Mouse (Mus musculus) CH12.LX (cell line): Measurements from ENCODE around the gene Sap30. TPM values are rescaled to one million over a fixed set of nuclear protein-coding genes. Genes with fewer than 3 reads are reported as not detected.

Experiments
- DNase-seq: peaks from one replicate; pipeline ENCODE4 v3.0.0-alpha.2; 2013; ENCODE audit errors: extremely low read depth
- H3K27ac ChIP-seq: 2 replicates; pipeline ENCODE4 v1.5.1; 2012; ENCODE audit warnings: low read depth, mild to moderate bottlenecking, control low read depth, moderate library complexity; ENCODE audit not compliant: insufficient read depth
- H3K27me3 ChIP-seq: replicated peaks from 2 replicates; pipeline ENCODE3; 2012; ENCODE audit warnings: inconsistent platforms
- H3K36me3 ChIP-seq, 2 experiments: replicated peaks in 1 of 2; 2 replicates each; pipeline versions ENCODE3 to v1.6.1; 2012; ENCODE audit warnings: inconsistent platforms in 1 of 2, low read length in 1 of 2, mild to moderate bottlenecking in 1 of 2, mixed read lengths in 1 of 2, moderate library complexity in 1 of 2; ENCODE audit not compliant: control insufficient read depth in 1 of 2, insufficient read depth in 1 of 2
- H3K4me1 ChIP-seq, 2 experiments: 2 replicates each; pipeline ENCODE4 v1.6.1; 2012; ENCODE audit warnings: inconsistent platforms in 1 of 2, moderate library complexity in 1 of 2; ENCODE audit not compliant: insufficient read depth in 2 of 2, control insufficient read depth in 1 of 2
- H3K4me2 ChIP-seq: 2 replicates; pipeline ENCODE4 v1.6.1; 2012; ENCODE audit warnings: low read depth, mild to moderate bottlenecking, control low read depth; ENCODE audit not compliant: poor library complexity, insufficient read depth, severe bottlenecking
- H3K4me3 ChIP-seq, 3 experiments: fragments of 150-350 bp in 1 of 3; sonication (generic) in 1 of 3; replicated peaks in 1 of 3; 2 replicates each; pipeline versions ENCODE3 to v1.5.1; 2011 to 2012; ENCODE audit warnings: low read depth in 2 of 3, low read length in 2 of 3, mild to moderate bottlenecking in 2 of 3, moderate library complexity in 2 of 3, control low read depth in 1 of 3, improper control_type of control experiment in 1 of 3, inconsistent platforms in 1 of 3, mixed read lengths in 1 of 3; ENCODE audit not compliant: poor library complexity in 1 of 3
- H3K79me2 ChIP-seq: replicated peaks from 2 replicates; pipeline ENCODE4 v1.6.1; 2012; ENCODE audit warnings: mild to moderate bottlenecking, moderate library complexity; ENCODE audit not compliant: control insufficient read depth, poor library complexity, insufficient read depth, severe bottlenecking; ENCODE audit errors: extremely low read depth
- H3K9ac ChIP-seq: 2 replicates; pipeline ENCODE4 v1.6.1; 2012; ENCODE audit warnings: low read depth, mild to moderate bottlenecking, control low read depth, moderate library complexity; ENCODE audit not compliant: insufficient read depth
- H3K9me3 ChIP-seq: replicated peaks from 2 replicates; pipeline ENCODE3; 2012; ENCODE audit warnings: low read length, inconsistent platforms, mixed read lengths
- CTCF ChIP-seq, 2 experiments: IDR thresholded peaks in 1 of 2; conservative IDR thresholded peaks in 1 of 2; 2 replicates each; pipeline ENCODE4 v1.5.1; 2011 to 2012; ENCODE audit warnings: low read depth in 2 of 2, low read length in 2 of 2, improper control_type of control experiment in 1 of 2, inconsistent platforms in 1 of 2, mild to moderate bottlenecking in 1 of 2, moderate library complexity in 1 of 2
- HCFC1 ChIP-seq: IDR thresholded peaks from 2 replicates; pipeline ENCODE4 v1.6.1; 2012; ENCODE audit warnings: low read depth, mild to moderate bottlenecking, inconsistent platforms, low read length, improper control_type of control experiment
- POLR2A ChIP-seq: IDR thresholded peaks from 2 replicates; pipeline ENCODE4 v1.6.1; 2011; ENCODE audit warnings: low read depth, mild to moderate bottlenecking, improper control_type of control experiment, low read length
- SIN3A ChIP-seq: IDR thresholded peaks from 2 replicates; pipeline ENCODE4 v1.6.1; 2012; ENCODE audit warnings: low read length, improper control_type of control experiment, inconsistent platforms
- USF1 ChIP-seq: IDR thresholded peaks from 2 replicates; pipeline ENCODE4 v1.6.1; 2014; ENCODE audit warnings: low read depth, mild to moderate bottlenecking, inconsistent platforms, low read length, improper control_type of control experiment
- ZNF384 ChIP-seq: IDR thresholded peaks from 2 replicates; pipeline ENCODE4 v1.6.1; 2012; ENCODE audit warnings: low read depth, low read length, improper control_type of control experiment, inconsistent platforms
- dilution Hi-C: fragments of 300-500 bp; cut with MboI; formaldehyde crosslinking; loops from 2 replicates; pipeline ENCODE4 v1.14.3; 2020; ENCODE audit warnings: low sequenced_read_pairs; ENCODE audit not compliant: extremely low pct_unique_long_range_greater_than_20kb, extremely low pct_ligation_motif_present
- in situ Hi-C: fragments of 300-500 bp; cut with MboI; formaldehyde crosslinking; loops from 3 replicates; pipeline ENCODE4 v1.14.3; 2019; ENCODE audit warnings: low sequenced_read_pairs, low pct_ligation_motif_present, low pct_unique_long_range_greater_than_20kb, mixed read lengths
- polyA plus RNA-seq: library from polyadenylated mRNA; unstranded; fragments of >175 nt; gene quantifications from 2 replicates; pipeline ENCODE4 v1.2.1, GENCODE M21; 2012; ENCODE audit warnings: low read depth; ENCODE audit not compliant: insufficient read length
- total RNA-seq, 2 experiments: library from RNA; depleted of rRNA; stranded (reverse); fragments of 300-350 nt in 1 of 2; fragments of >200 nt in 1 of 2; gene quantifications; 2 replicates each; pipeline ENCODE4 v1.2.3; 2012 to 2014

The Sap30 gene
- total and polyA plus RNA-seq, 3 experiments, result 33.9 to 82.6 (median 37.1) TPM

DNA sequence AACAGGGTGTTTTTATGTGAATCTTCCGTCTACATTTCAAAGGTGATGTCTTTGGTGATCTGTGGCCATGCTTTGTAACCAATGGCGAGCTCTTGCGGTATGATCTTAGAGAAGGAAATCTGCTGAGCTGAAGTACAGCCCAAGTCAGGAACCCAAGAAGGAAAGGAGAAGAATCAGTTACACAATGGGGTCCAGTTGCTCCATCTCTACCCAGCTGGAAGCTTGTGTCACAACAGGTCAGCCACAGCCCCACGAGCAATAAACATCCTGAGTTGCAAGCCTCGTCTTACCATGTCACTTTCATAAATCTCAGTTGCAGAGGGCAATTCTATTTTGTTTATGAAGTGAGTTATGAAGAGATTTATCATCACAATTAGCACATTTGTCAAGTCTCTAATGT, 54.9 kb downstream of the Sap30 start:
- Histone ChIP-seq H3K79me2 (no peaks in the 10 kb centered on the region), H3K4me2 (no peak overlapping the region), H3K36me3 (no peaks in the 10 kb centered on the region), H3K9ac (no peak overlapping the region), H3K27ac (no peak overlapping the region), H3K9me3 (no peaks in the 10 kb centered on the region), H3K4me3 (no peak overlapping the region), H3K4me1 (peaks cover 5 to 15% of the 10 kb centered on the region in 2 experiments), H3K27me3 (no peaks in the 10 kb centered on the region)
- dilution Hi-C loops, result no loop called here
- in situ Hi-C loops, result loop anchor here (5.0 kb wide), 1 partner anchor 364 kb away; no protein-coding TSS in a partner anchor
- DNase-seq, result no peak
- TF ChIP-seq HCFC1, result no peak
- no peak for TF ChIP-seq ZNF384
- no peak for TF ChIP-seq POLR2A
- no peak for TF ChIP-seq USF1
- no peak for TF ChIP-seq SIN3A
- no peak for TF ChIP-seq CTCF (conservative IDR thresholded peaks at IDR 0.05 in 1 of 2, IDR thresholded peaks at IDR 0.05 in 1 of 2; ENCODE audit: low read depth in 2 of 2, low read length in 2 of 2)

Other genes with a start within 250 kb of the Sap30 start
- gene Hand2, start 166.9 kb downstream of the Sap30 start, total RNA-seq (2012; rRNA removed), result not detected in 2 replicates
- gene Hand2, start 166.9 kb downstream of the Sap30 start, total RNA-seq (2014; rRNA removed), result not detected in 2 replicates
- gene Hand2, start 166.9 kb downstream of the Sap30 start, polyA plus RNA-seq, result not detected in 2 replicates
- not detected in 2 replicates for gene Scrg1, start 31.9 kb downstream of the Sap30 start, total RNA-seq (2012; rRNA removed)
- gene Scrg1, start 31.9 kb downstream of the Sap30 start, total RNA-seq (2014; rRNA removed), result not detected in 2 replicates
- gene Scrg1, start 31.9 kb downstream of the Sap30 start, polyA plus RNA-seq, result not detected in 2 replicates
- gene Hmgb2, start 24.0 kb upstream of the Sap30 start, total RNA-seq (2012; rRNA removed), result 144 and 160 TPM in 2 replicates
- 236 and 241 TPM in 2 replicates for gene Hmgb2, start 24.0 kb upstream of the Sap30 start, total RNA-seq (2014; rRNA removed)
- 165 and 187 TPM in 2 replicates for gene Hmgb2, start 24.0 kb upstream of the Sap30 start, polyA plus RNA-seq
- 25.5 and 26.7 TPM in 2 replicates for gene Galnt7, start 165.2 kb upstream of the Sap30 start, total RNA-seq (2012; rRNA removed)
- gene Galnt7, start 165.2 kb upstream of the Sap30 start, total RNA-seq (2014; rRNA removed), result 32.7 and 37.6 TPM in 2 replicates
- gene Galnt7, start 165.2 kb upstream of the Sap30 start, polyA plus RNA-seq, result 33.5 and 37.3 TPM in 2 replicates